Mouse (Mus musculus) erythroblast, adult 5-6 weeks (primary cell): ENCODE results near the gene Sgms2. TPM values are rescaled to one million over a fixed set of nuclear protein-coding genes. Genes with fewer than 3 reads are reported as not detected.
"Not testable (repeated sequence)": the region's sequence is repeated elsewhere in the genome, so short reads cannot be mapped to it uniquely, and the experiment has no call there.

ENCODE experiments used
- ATAC-seq: replicated peaks from 2 replicates; pipeline ENCODE4 v1.8.0; 2016; ENCODE audit warnings: moderate number of reproducible peaks, mild to moderate bottlenecking, moderate TSS enrichment, inconsistent platforms; ENCODE audit not compliant: poor library complexity, low FRiP score, severe bottlenecking
- total RNA-seq, 2 experiments: library from RNA; stranded (forward) in 1 of 2; stranded (reverse) in 1 of 2; fragments of 150-400 nt in 1 of 2; fragments of 200-764, 138-1000 nt in 1 of 2; gene quantifications; 2 replicates each; pipeline versions ENCODE4 v1.2.3 to v1.2.4; 2015 to 2017; ENCODE audit warnings: low replicate concordance in 2 of 2

Gene Sgms2
- total RNA-seq, 2 experiments from 2014 or later: 12.4 to 13.6 TPM

GRCm38 (mm10) chr3:131364632-131365446 is 126.4 kb downstream of the Sgms2 start:
- no peak for ATAC-seq

- no peak for ATAC-seq
These were observed 127.0 kb downstream of the Sgms2 start for GRCm38 (mm10) chr3:131364194-131364593.

GRCm38 (mm10) chr3:131363602-131364001 is 127.6 kb downstream of the Sgms2 start:
- ATAC-seq: no peak

- ATAC-seq: no peak
These were observed 129.3 kb downstream of the Sgms2 start for GRCm38 (mm10) chr3:131361960-131362359.

- no peak for ATAC-seq
These were observed 132.2 kb downstream of the Sgms2 start for GRCm38 (mm10) chr3:131359011-131359410.

GRCm38 (mm10) chr3:131358205-131358604 is 133.0 kb downstream of the Sgms2 start:
- ATAC-seq: no peak

GRCm38 (mm10) chr3:131357643-131358042 is 133.6 kb downstream of the Sgms2 start:
- ATAC-seq: no peak

GRCm38 (mm10) chr3:131356026-131356425 is 135.2 kb downstream of the Sgms2 start:
- no peak for ATAC-seq

- ATAC-seq: no peak
These were observed 140.7 kb downstream of the Sgms2 start for GRCm38 (mm10) chr3:131350539-131350938.

GRCm38 (mm10) chr3:131349013-131349412 is 142.2 kb downstream of the Sgms2 start:
- ATAC-seq: no peak

GRCm38 (mm10) chr3:131348579-131348950 is 142.6 kb downstream of the Sgms2 start:
- ATAC-seq: no peak

- no peak for ATAC-seq
These were observed 143.2 kb downstream of the Sgms2 start for GRCm38 (mm10) chr3:131347831-131348578.

- no peak for ATAC-seq
These were observed 145.3 kb downstream of the Sgms2 start for GRCm38 (mm10) chr3:131345903-131346302.

GRCm38 (mm10) chr3:131343311-131343710 is 147.9 kb downstream of the Sgms2 start:
- ATAC-seq: no peak

GRCm38 (mm10) chr3:131340885-131341284 is 150.3 kb downstream of the Sgms2 start:
- no peak for ATAC-seq

- no peak for ATAC-seq
These were observed 151.9 kb downstream of the Sgms2 start for GRCm38 (mm10) chr3:131339280-131339679.

- ATAC-seq: not testable (repeated sequence)
These were observed 153.5 kb downstream of the Sgms2 start for GRCm38 (mm10) chr3:131337749-131338148.

- ATAC-seq: no peak
These were observed 154.6 kb downstream of the Sgms2 start for GRCm38 (mm10) chr3:131336629-131337028.

GRCm38 (mm10) chr3:131335117-131335547 is 156.1 kb downstream of the Sgms2 start:
- no peak for ATAC-seq

GRCm38 (mm10) chr3:131327189-131327588 is 164.0 kb downstream of the Sgms2 start:
- ATAC-seq: no peak

GRCm38 (mm10) chr3:131326637-131327036 is 164.6 kb downstream of the Sgms2 start:
- no peak for ATAC-seq
